Mouse (Mus musculus): Measurements from ENCODE around the gene Slc23a2. TPM values are rescaled to one million over a fixed set of nuclear protein-coding genes. Genes with fewer than 3 reads are reported as not detected.

Slc23a2 gene
- polyA plus RNA-seq, 1 experiment from 2014 or later = 8.9 TPM

- Histone ChIP-seq H3K36me3 (ENCODE audit: control insufficient read depth, insufficient read depth) (no peaks in the 10 kb centered on the region), H3K4me3 (ENCODE audit: low read depth, low read length) (no peak overlapping the region), H3K27me3 (replicated peaks; ENCODE audit: control insufficient read depth, insufficient read depth, low read length) (no peaks in the 10 kb centered on the region), H3K4me1 (replicated peaks; ENCODE audit: control insufficient read depth, insufficient read depth, low read length) (no peaks in the 10 kb centered on the region), H3K4me2 (replicated peaks; ENCODE audit: low read depth) (no peak overlapping the region), H3K27ac (ENCODE audit: low read depth, low read length) (no peak overlapping the region), H3K9ac (ENCODE audit: low read depth, low read length) (no peak overlapping the region), H3K9me3 (ENCODE audit: control insufficient read depth) (no peaks in the 10 kb centered on the region)
- 38% methylated on average over 4 of the region's 4 CpGs for WGBS
- ATAC-seq = no peak
- no peak for TF ChIP-seq CTCF (IDR thresholded peaks at IDR 0.05; ENCODE audit: low read depth)
Observed at GRCm38 (mm10) chr2:132018156-132018555, 126.8 kb downstream of the Slc23a2 start.

GRCm38 (mm10) chr2:132017611-132018010 lies 127.3 kb downstream of the Slc23a2 start:
- Histone ChIP-seq H3K36me3 (ENCODE audit: control insufficient read depth, insufficient read depth) (no peaks in the 10 kb centered on the region), H3K27ac (ENCODE audit: low read depth, low read length) (no peak overlapping the region), H3K9me3 (ENCODE audit: control insufficient read depth) (no peaks in the 10 kb centered on the region), H3K4me3 (ENCODE audit: low read depth, low read length) (no peak overlapping the region), H3K4me1 (replicated peaks; ENCODE audit: control insufficient read depth, insufficient read depth, low read length) (no peaks in the 10 kb centered on the region), H3K4me2 (replicated peaks; ENCODE audit: low read depth) (no peak overlapping the region), H3K27me3 (replicated peaks; ENCODE audit: control insufficient read depth, insufficient read depth, low read length) (no peaks in the 10 kb centered on the region), H3K9ac (ENCODE audit: low read depth, low read length) (no peak overlapping the region)
- no peak for ATAC-seq
- 28% methylated on average over 7 of the region's 7 CpGs for WGBS
- TF ChIP-seq CTCF (IDR thresholded peaks at IDR 0.05; ENCODE audit: low read depth) = no peak

- ATAC-seq = no peak
- no peak for TF ChIP-seq CTCF (IDR thresholded peaks at IDR 0.05; ENCODE audit: low read depth)
- WGBS = 96% methylated on average over 1 of the region's 1 CpGs
- H3K9me3 ChIP-seq (ENCODE audit: control insufficient read depth) = no peaks in the 10 kb centered on the region
- no peaks in the 10 kb centered on the region for H3K4me1 ChIP-seq (replicated peaks; ENCODE audit: control insufficient read depth, insufficient read depth, low read length)
- H3K27me3 ChIP-seq (replicated peaks; ENCODE audit: control insufficient read depth, insufficient read depth, low read length) = no peaks in the 10 kb centered on the region
- no peak overlapping the region for H3K4me2 ChIP-seq (replicated peaks; ENCODE audit: low read depth)
- no peak overlapping the region for H3K9ac ChIP-seq (ENCODE audit: low read depth, low read length)
- H3K27ac ChIP-seq (ENCODE audit: low read depth, low read length) = no peak overlapping the region
- no peaks in the 10 kb centered on the region for H3K36me3 ChIP-seq (ENCODE audit: control insufficient read depth, insufficient read depth)
- H3K4me3 ChIP-seq (ENCODE audit: low read depth, low read length) = no peak overlapping the region
Observed at GRCm38 (mm10) chr2:132016034-132016433, 128.9 kb downstream of the Slc23a2 start.

GRCm38 (mm10) chr2:132013152-132013551 lies 131.8 kb downstream of the Slc23a2 start:
- no peak for TF ChIP-seq CTCF (IDR thresholded peaks at IDR 0.05; ENCODE audit: low read depth)
- H3K27me3 ChIP-seq (replicated peaks; ENCODE audit: control insufficient read depth, insufficient read depth, low read length) = no peaks in the 10 kb centered on the region
- WGBS = 92% methylated on average over 4 of the region's 4 CpGs
- H3K27ac ChIP-seq (ENCODE audit: low read depth, low read length) = no peak overlapping the region
- no peak overlapping the region for H3K9ac ChIP-seq (ENCODE audit: low read depth, low read length)
- H3K9me3 ChIP-seq (ENCODE audit: control insufficient read depth) = no peaks in the 10 kb centered on the region
- no peak for ATAC-seq
- no peak overlapping the region for H3K4me2 ChIP-seq (replicated peaks; ENCODE audit: low read depth)
- H3K4me1 ChIP-seq (replicated peaks; ENCODE audit: control insufficient read depth, insufficient read depth, low read length) = no peaks in the 10 kb centered on the region
- H3K4me3 ChIP-seq (ENCODE audit: low read depth, low read length) = no peak overlapping the region
- no peaks in the 10 kb centered on the region; the same call in 1 of the 2 replicates for H3K36me3 ChIP-seq (ENCODE audit: control insufficient read depth, insufficient read depth)

- TF ChIP-seq CTCF (IDR thresholded peaks at IDR 0.05; ENCODE audit: low read depth) = no peak
- no peaks in the 10 kb centered on the region; the same call in 1 of the 2 replicates for H3K4me1 ChIP-seq (replicated peaks; ENCODE audit: control insufficient read depth, insufficient read depth, low read length)
- WGBS = 92% methylated on average over 2 of the region's 2 CpGs
Observed at GRCm38 (mm10) chr2:132010781-132011180, 134.1 kb downstream of the Slc23a2 start.

GRCm38 (mm10) chr2:132008186-132008585 lies 136.7 kb downstream of the Slc23a2 start:
- H3K4me3 ChIP-seq (ENCODE audit: low read depth, low read length) = no peak overlapping the region
- no peak overlapping the region for H3K27ac ChIP-seq (ENCODE audit: low read depth, low read length)
- no peaks in the 10 kb centered on the region; the same call in 1 of the 2 replicates for H3K4me1 ChIP-seq (replicated peaks; ENCODE audit: control insufficient read depth, insufficient read depth, low read length)
- H3K9me3 ChIP-seq (ENCODE audit: control insufficient read depth) = no peaks in the 10 kb centered on the region
- no peaks in the 10 kb centered on the region for H3K27me3 ChIP-seq (replicated peaks; ENCODE audit: control insufficient read depth, insufficient read depth, low read length)
- WGBS = 58% methylated on average over 4 of the region's 4 CpGs
- ATAC-seq = no peak
- no peak for TF ChIP-seq CTCF (IDR thresholded peaks at IDR 0.05; ENCODE audit: low read depth)
- no peak overlapping the region for H3K4me2 ChIP-seq (replicated peaks; ENCODE audit: low read depth)
- H3K9ac ChIP-seq (ENCODE audit: low read depth, low read length) = no peak overlapping the region
- no peaks in the 10 kb centered on the region; the same call in 1 of the 2 replicates for H3K36me3 ChIP-seq (ENCODE audit: control insufficient read depth, insufficient read depth)

More at GRCm38 (mm10) chr2:132010781-132011180, 134.1 kb downstream of the Slc23a2 start:
- Histone ChIP-seq H3K9me3 (ENCODE audit: control insufficient read depth) (no peaks in the 10 kb centered on the region), H3K4me2 (replicated peaks; ENCODE audit: low read depth) (no peak overlapping the region), H3K9ac (ENCODE audit: low read depth, low read length) (no peak overlapping the region), H3K36me3 (ENCODE audit: control insufficient read depth, insufficient read depth) (no peaks in the 10 kb centered on the region; the same call in 1 of the 2 replicates), H3K27me3 (replicated peaks; ENCODE audit: control insufficient read depth, insufficient read depth, low read length) (no peaks in the 10 kb centered on the region), H3K27ac (ENCODE audit: low read depth, low read length) (no peak overlapping the region), H3K4me3 (ENCODE audit: low read depth, low read length) (no peak overlapping the region)
- ATAC-seq = no peak

- no peak overlapping the region for H3K9ac ChIP-seq (ENCODE audit: low read depth, low read length)
- no peak overlapping the region for H3K27ac ChIP-seq (ENCODE audit: low read depth, low read length)
- no peaks in the 10 kb centered on the region for H3K9me3 ChIP-seq (ENCODE audit: control insufficient read depth)
- ATAC-seq = no peak
- no peak overlapping the region for H3K4me2 ChIP-seq (replicated peaks; ENCODE audit: low read depth)
- WGBS = 48% methylated on average over 6 of the region's 6 CpGs
- H3K27me3 ChIP-seq (replicated peaks; ENCODE audit: control insufficient read depth, insufficient read depth, low read length) = no peaks in the 10 kb centered on the region
- peaks cover 4% of the 10 kb centered on the region for H3K36me3 ChIP-seq (ENCODE audit: control insufficient read depth, insufficient read depth)
- no peaks in the 10 kb centered on the region; the same call in 1 of the 2 replicates for H3K4me1 ChIP-seq (replicated peaks; ENCODE audit: control insufficient read depth, insufficient read depth, low read length)
- no peak overlapping the region for H3K4me3 ChIP-seq (ENCODE audit: low read depth, low read length)
- no peak for TF ChIP-seq CTCF (IDR thresholded peaks at IDR 0.05; ENCODE audit: low read depth)
Observed at GRCm38 (mm10) chr2:132007475-132007819, 137.5 kb downstream of the Slc23a2 start.
